Mouse (Mus musculus) layer of hippocampus, postnatal 14 days (tissue): ENCODE results near the gene Gan. TPM values are rescaled to one million over a fixed set of nuclear protein-coding genes. Genes with fewer than 3 reads are reported as not detected.

Experiments
- DNase-seq, 2 experiments: peaks; one replicate each; pipeline ENCODE4 v3.0.0; 2021 to 2022; ENCODE audit warnings: low spot score in 2 of 2, mixed read lengths in 1 of 2
- total RNA-seq, 2 experiments: library from RNA; stranded (reverse); gene quantifications; 2 replicates each; pipeline ENCODE4 v1.2.3; 2021

The Gan gene
- total RNA-seq, 2 experiments from 2014 or later: 17.6 to 18.6 TPM

- no peak for DNase-seq
Measured at GRCm38 (mm10) chr8:117248341-117248740, 90.4 kb downstream of the Gan start.

- DNase-seq: no peak
Measured at GRCm38 (mm10) chr8:117251086-117251681, 93.2 kb downstream of the Gan start.

- no peak for DNase-seq
Measured at GRCm38 (mm10) chr8:117252650-117253049, 94.7 kb downstream of the Gan start.

- no peak for DNase-seq
Measured at GRCm38 (mm10) chr8:117253390-117254269, 95.7 kb downstream of the Gan start.

GRCm38 (mm10) chr8:117254496-117254895, 96.6 kb downstream of the Gan start:
- DNase-seq: no peak

GRCm38 (mm10) chr8:117256292-117256938, 98.5 kb downstream of the Gan start:
- peak; percentile 93 to 95 for DNase-seq

GRCm38 (mm10) chr8:117257029-117257820, 99.3 kb downstream of the Gan start, which contains the start of gene Cmip:
Cmip (plus strand) TSS chr8:117257064.
- peak in 1 of 2 experiments; percentile 54 for DNase-seq

- no peak for DNase-seq
Measured at GRCm38 (mm10) chr8:117257821-117258575, 100.1 kb downstream of the Gan start.

- DNase-seq: no peak
Measured at GRCm38 (mm10) chr8:117258576-117259040, 100.7 kb downstream of the Gan start.

- DNase-seq: no peak
Measured at GRCm38 (mm10) chr8:117259431-117260001, 101.6 kb downstream of the Gan start.

GRCm38 (mm10) chr8:117260234-117260929, 102.4 kb downstream of the Gan start:
- no peak for DNase-seq

- no peak for DNase-seq
Measured at GRCm38 (mm10) chr8:117260930-117261475, 103.1 kb downstream of the Gan start.

- DNase-seq: no peak
Measured at GRCm38 (mm10) chr8:117261702-117262101, 103.8 kb downstream of the Gan start.

GRCm38 (mm10) chr8:117262685-117263084, 104.8 kb downstream of the Gan start:
- DNase-seq: no peak

GRCm38 (mm10) chr8:117263442-117263841, 105.5 kb downstream of the Gan start:
- no peak for DNase-seq

- DNase-seq: no peak
Measured at GRCm38 (mm10) chr8:117265079-117265478, 107.1 kb downstream of the Gan start.
